Mouse (Mus musculus) CH12.LX (cell line): Measurements from ENCODE around the gene Lmnb2.

Experiments
- BHLHE40 ChIP-seq: IDR thresholded peaks from 2 replicates; pipeline ENCODE4 v1.6.1; 2011; ENCODE audit warnings: mild to moderate bottlenecking, low read depth, low read length, improper control_type of control experiment
- CTCF ChIP-seq, 2 experiments: IDR thresholded peaks in 1 of 2; conservative IDR thresholded peaks in 1 of 2; 2 replicates each; pipeline ENCODE4 v1.5.1; 2011 to 2012; ENCODE audit warnings: low read depth in 2 of 2, low read length in 2 of 2, improper control_type of control experiment in 1 of 2, inconsistent platforms in 1 of 2, mild to moderate bottlenecking in 1 of 2, moderate library complexity in 1 of 2
- EP300 ChIP-seq: IDR thresholded peaks from 2 replicates; pipeline ENCODE4 v1.6.1; 2011; ENCODE audit warnings: low read length, improper control_type of control experiment
- MAX ChIP-seq: IDR thresholded peaks from 2 replicates; pipeline ENCODE4 v1.6.1; 2011; ENCODE audit warnings: low read length, improper control_type of control experiment
- POLR2A ChIP-seq: IDR thresholded peaks from 2 replicates; pipeline ENCODE4 v1.6.1; 2011; ENCODE audit warnings: low read depth, mild to moderate bottlenecking, improper control_type of control experiment, low read length
- UBTF ChIP-seq: IDR thresholded peaks from 2 replicates; pipeline ENCODE4 v1.6.1; 2012; ENCODE audit warnings: low read depth, mild to moderate bottlenecking, inconsistent platforms, low read length, improper control_type of control experiment, moderate library complexity

GRCm38 (mm10) chr10:80956901-80957300, 38.9 kb upstream of the Lmnb2 start:
- TF ChIP-seq CTCF (conservative IDR thresholded peaks at IDR 0.05 in 1 of 2, IDR thresholded peaks at IDR 0.05 in 1 of 2; ENCODE audit: low read depth in 2 of 2, low read length in 2 of 2) (no peak), MAX (no peak), BHLHE40 (no peak), POLR2A (no peak), UBTF (no peak), EP300 (no peak)
